Mouse (Mus musculus): ENCODE results near the gene Ren1. TPM values are rescaled to one million over a fixed set of nuclear protein-coding genes. Genes with fewer than 3 reads are reported as not detected.

The Ren1 gene
- total RNA-seq, 2 experiments from 2014 or later, result not detected

DNA sequence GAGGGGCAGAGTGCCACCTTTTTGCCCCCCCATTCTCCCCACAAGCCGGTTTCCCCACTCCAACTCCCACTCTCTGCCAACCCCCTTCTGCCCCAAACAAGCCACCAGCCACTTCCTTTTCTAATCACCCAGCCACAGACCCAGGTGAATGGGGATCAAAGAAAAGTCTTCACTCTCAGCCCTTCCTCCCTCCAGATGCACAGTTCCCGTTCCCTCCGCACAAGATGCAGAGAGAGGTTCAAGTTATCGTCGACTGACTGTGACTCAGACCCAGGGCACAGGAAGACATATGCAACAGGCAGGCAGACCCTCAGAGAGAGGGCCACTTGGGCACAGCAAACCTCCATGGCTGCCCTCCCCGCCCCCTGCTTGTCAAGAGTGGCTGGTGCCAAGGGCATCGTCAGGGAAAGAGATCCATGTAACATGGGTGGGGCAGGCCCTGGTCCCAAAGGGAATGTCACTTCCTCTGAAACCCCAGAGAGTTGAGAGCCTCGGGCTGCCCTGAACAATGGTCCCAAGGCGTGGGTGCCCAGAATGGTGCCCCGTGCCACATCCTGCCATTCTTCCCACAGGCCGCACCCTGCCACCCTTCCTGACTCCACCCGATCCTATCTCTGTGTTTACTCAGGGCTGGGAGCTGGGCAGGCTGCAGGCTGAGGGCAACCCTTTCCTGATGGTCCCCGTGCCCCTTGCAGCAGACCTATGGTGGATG, 49.9 kb downstream of the Ren1 start:
- ATAC-seq (replicated peaks; ENCODE audit: low FRiP score, low TSS enrichment, poor library complexity, severe bottlenecking), result no peak

DNA sequence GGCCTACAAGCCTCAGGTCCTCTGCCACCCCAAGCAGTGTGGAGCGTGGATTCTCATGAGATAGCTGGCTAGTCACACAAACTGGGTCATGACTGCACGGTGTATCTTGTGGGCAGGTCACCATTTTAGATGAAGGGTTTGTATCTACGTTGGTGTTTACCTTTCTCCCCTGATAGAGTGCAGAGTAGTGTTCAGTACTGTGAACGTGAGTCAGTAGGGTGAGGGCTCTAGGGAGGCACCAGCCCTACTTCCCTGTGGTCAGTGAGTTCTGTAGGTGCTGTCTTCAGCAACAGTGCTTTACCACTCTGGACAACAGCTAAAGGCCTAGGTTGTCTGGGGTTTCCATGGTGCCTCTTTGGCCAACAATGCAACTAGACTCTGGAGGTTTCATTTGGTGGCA, 53.7 kb downstream of the Ren1 start:
- no peak for ATAC-seq (replicated peaks; ENCODE audit: low FRiP score, low TSS enrichment, poor library complexity, severe bottlenecking)

DNA sequence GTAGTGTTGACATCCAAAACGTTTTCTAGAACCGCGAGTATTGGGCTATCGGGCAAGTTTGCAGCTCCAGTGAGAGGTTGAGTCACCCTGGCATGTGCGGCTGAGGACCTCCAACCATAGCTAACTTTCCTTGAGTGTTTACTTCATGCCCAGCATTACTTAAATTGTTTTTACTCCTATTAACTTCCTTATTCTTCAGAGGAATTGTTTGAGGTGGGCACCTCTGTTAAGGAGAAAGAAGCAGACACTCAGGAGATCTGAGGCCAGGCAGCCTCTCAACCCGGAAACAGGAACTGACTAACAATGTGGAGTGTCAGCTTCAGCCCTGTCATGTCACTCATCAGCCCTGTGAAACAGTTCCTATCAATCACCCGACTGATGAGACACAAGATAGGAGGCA, 56.3 kb downstream of the Ren1 start:
- ATAC-seq (replicated peaks; ENCODE audit: low FRiP score, low TSS enrichment, poor library complexity, severe bottlenecking), result no peak

GRCm38 (mm10) chr1:133407436-133407835, 57.1 kb downstream of the Ren1 start:
- ATAC-seq (replicated peaks; ENCODE audit: low FRiP score, low TSS enrichment, poor library complexity, severe bottlenecking), result no peak

DNA sequence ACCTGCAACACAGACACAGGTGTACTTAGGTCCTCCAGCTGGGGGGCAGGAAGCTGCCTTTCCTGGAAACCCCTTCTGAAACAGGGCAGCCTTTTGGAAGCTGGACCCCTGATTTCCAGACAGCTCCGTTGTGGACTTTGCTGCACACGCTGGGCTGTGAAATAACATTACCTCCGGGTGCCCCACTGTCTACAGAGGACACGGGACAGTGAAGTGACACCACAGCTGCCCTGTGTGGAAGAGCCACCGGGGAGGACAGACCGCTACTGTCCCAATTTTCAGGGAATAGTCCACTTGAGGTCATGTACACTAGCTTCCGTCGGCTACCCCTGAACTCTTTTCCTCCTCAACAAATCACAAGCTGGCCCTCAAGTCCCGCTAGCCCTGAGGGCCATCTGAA, 58.0 kb downstream of the Ren1 start:
- ATAC-seq (replicated peaks; ENCODE audit: low FRiP score, low TSS enrichment, poor library complexity, severe bottlenecking), result no peak

- ATAC-seq (replicated peaks; ENCODE audit: low FRiP score, low TSS enrichment, poor library complexity, severe bottlenecking), result no peak
These were observed 58.7 kb downstream of the Ren1 start for GRCm38 (mm10) chr1:133408880-133409516.

- ATAC-seq (replicated peaks; ENCODE audit: low FRiP score, low TSS enrichment, poor library complexity, severe bottlenecking), result no peak
These were observed 59.5 kb downstream of the Ren1 start for GRCm38 (mm10) chr1:133409786-133410185.

Other genes starting within 250 kb of the Ren1 start
- 73.9 and 82.5 TPM in 2 replicates for gene Ppp1r15b, start 219.4 kb upstream of the Ren1 start, total RNA-seq (2014; fragmentation: Nextera tagmentation)
- 116 TPM in 2 replicates for gene Ppp1r15b, start 219.4 kb upstream of the Ren1 start, total RNA-seq (2017)
- gene Plekha6, start 186.3 kb upstream of the Ren1 start, total RNA-seq (2014; fragmentation: Nextera tagmentation), result 15.7 and 18.6 TPM in 2 replicates
- gene Plekha6, start 186.3 kb upstream of the Ren1 start, total RNA-seq (2017), result 2.2 and 3.8 TPM in 2 replicates
- gene Golt1a, start 40.7 kb upstream of the Ren1 start, total RNA-seq (2014; fragmentation: Nextera tagmentation), result not detected in 2 replicates
- not detected in 2 replicates for gene Golt1a, start 40.7 kb upstream of the Ren1 start, total RNA-seq (2017)
- gene Kiss1, start 28.6 kb upstream of the Ren1 start, total RNA-seq (2014; fragmentation: Nextera tagmentation), result not detected in 2 replicates
- gene Kiss1, start 28.6 kb upstream of the Ren1 start, total RNA-seq (2017), result not detected in 2 replicates
- gene Etnk2, start 13.1 kb downstream of the Ren1 start, total RNA-seq (2014; fragmentation: Nextera tagmentation), result not detected in 2 replicates
- not detected in 2 replicates for gene Etnk2, start 13.1 kb downstream of the Ren1 start, total RNA-seq (2017)
- gene Sox13, start 73.9 kb downstream of the Ren1 start, total RNA-seq (2014; fragmentation: Nextera tagmentation), result 0.33 and 3.8 TPM in 2 replicates
- gene Sox13, start 73.9 kb downstream of the Ren1 start, total RNA-seq (2017), result 0.69 TPM in 1 of 2 replicates, not detected in the other

Measured in megakaryocyte-erythroid progenitor cell, adult 5-6 weeks (primary cell).